Mouse (Mus musculus): ENCODE results near the gene Olfr410. TPM values are rescaled to one million over a fixed set of nuclear protein-coding genes. Genes with fewer than 3 reads are reported as not detected.

Gene Olfr410
- polyA plus RNA-seq (2015; fragmentation: Nextera tagmentation; extraction: Ambion mirVana), result not detected in 2 replicates

DNA sequence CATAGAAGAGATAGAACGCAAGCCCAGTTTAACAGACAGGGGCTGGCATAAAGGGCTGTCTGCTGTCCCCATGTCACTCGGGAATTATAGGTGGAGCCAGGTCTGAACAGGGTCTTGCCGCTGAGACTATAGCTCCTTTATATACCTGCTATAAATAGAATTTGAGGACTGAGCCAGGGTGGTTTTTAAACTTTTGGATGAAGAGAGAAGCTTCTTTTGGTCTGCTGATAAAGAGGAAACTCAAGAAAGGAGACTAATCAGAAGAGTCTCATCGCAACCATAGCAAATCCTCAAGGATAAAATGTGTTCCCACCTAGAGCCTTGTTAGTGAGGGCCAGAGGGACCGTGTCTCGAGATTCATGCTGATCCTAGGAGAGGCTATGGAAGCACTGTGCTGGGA is at the start of gene Olfr410:
Gene Olfr410 (minus strand): TSS at position 101 of the 400 bp plus-strand sequence.
- no peak within 1 kb of the TSS for H3K9ac ChIP-seq (ENCODE audit: low read depth, low read length)
- ATAC-seq (ENCODE audit: low read depth), result no peak
- H3K4me1 ChIP-seq (ENCODE audit: control insufficient read depth, low read depth, low read length), result no peaks in the 10 kb centered on the region
- H3K27me3 ChIP-seq (ENCODE audit: control insufficient read depth, insufficient read depth, low read depth, low read length), result no peaks in the 10 kb centered on the region
- H3K36me3 ChIP-seq (ENCODE audit: control insufficient read depth, insufficient read depth), result no peaks in the 10 kb centered on the region
- H3K27ac ChIP-seq (ENCODE audit: low read length), result no peak within 1 kb of the TSS
- H3K4me2 ChIP-seq (ENCODE audit: low read depth, low read length), result no peak within 1 kb of the TSS
- H3K4me3 ChIP-seq (ENCODE audit: low read depth, low read length), result no peak within 1 kb of the TSS
- WGBS (ENCODE audit: insufficient replicate concordance), result 48% methylated on average over 6 of the region's 6 CpGs
- H3K9me3 ChIP-seq (replicated peaks; ENCODE audit: control insufficient read depth, low read length), result no peaks in the 10 kb centered on the region

GRCm38 (mm10) chr11:74387203-74387602 is 49.4 kb upstream of the Olfr410 start:
- H3K9me3 ChIP-seq (replicated peaks; ENCODE audit: control insufficient read depth, low read length), result no peaks in the 10 kb centered on the region

DNA sequence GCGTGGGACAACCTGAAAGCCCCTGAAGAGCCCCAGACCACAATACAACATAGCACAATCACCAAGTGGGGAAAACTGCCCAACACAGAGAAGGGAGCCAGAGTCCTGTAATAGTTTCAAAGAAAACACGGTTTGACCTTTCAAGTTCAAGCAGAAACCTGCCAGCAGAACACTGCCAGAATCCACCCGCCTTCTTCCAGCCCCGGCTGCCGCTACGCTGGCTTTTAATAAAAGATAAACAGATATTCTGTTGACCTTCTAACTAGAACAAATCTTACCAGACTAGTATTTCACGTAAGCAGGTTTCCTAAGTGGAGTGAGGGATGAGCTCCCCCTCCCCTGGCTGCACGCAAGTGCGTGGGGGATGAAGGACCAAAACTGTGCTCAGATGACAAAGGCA is 47.8 kb upstream of the Olfr410 start:
- Histone ChIP-seq H3K4me2 (ENCODE audit: low read depth, low read length) (no peak overlapping the region), H3K9me3 (replicated peaks; ENCODE audit: control insufficient read depth, low read length) (no peaks in the 10 kb centered on the region), H3K4me3 (ENCODE audit: low read depth, low read length) (no peak overlapping the region), H3K27me3 (ENCODE audit: control insufficient read depth, insufficient read depth, low read depth, low read length) (no peaks in the 10 kb centered on the region), H3K4me1 (ENCODE audit: control insufficient read depth, low read depth, low read length) (no peaks in the 10 kb centered on the region), H3K27ac (ENCODE audit: low read length) (no peak overlapping the region), H3K36me3 (ENCODE audit: control insufficient read depth, insufficient read depth) (no peaks in the 10 kb centered on the region), H3K9ac (ENCODE audit: low read depth, low read length) (no peak overlapping the region)
- 73% methylated on average over 9 of the region's 9 CpGs for WGBS (ENCODE audit: insufficient replicate concordance)
- ATAC-seq (ENCODE audit: low read depth), result peak; percentile 19; the same call in 1 of the 2 replicates

More at GRCm38 (mm10) chr11:74387203-74387602, 49.4 kb upstream of the Olfr410 start:
- Histone ChIP-seq H3K4me3 (ENCODE audit: low read depth, low read length) (no peak overlapping the region), H3K27me3 (ENCODE audit: control insufficient read depth, insufficient read depth, low read depth, low read length) (no peaks in the 10 kb centered on the region), H3K4me1 (ENCODE audit: control insufficient read depth, low read depth, low read length) (no peaks in the 10 kb centered on the region), H3K4me2 (ENCODE audit: low read depth, low read length) (no peak overlapping the region), H3K9ac (ENCODE audit: low read depth, low read length) (no peak overlapping the region), H3K36me3 (ENCODE audit: control insufficient read depth, insufficient read depth) (no peaks in the 10 kb centered on the region), H3K27ac (ENCODE audit: low read length) (no peak overlapping the region)
- ATAC-seq (ENCODE audit: low read depth), result no peak
- WGBS (ENCODE audit: insufficient replicate concordance), result 65% methylated on average over 5 of the region's 5 CpGs

DNA sequence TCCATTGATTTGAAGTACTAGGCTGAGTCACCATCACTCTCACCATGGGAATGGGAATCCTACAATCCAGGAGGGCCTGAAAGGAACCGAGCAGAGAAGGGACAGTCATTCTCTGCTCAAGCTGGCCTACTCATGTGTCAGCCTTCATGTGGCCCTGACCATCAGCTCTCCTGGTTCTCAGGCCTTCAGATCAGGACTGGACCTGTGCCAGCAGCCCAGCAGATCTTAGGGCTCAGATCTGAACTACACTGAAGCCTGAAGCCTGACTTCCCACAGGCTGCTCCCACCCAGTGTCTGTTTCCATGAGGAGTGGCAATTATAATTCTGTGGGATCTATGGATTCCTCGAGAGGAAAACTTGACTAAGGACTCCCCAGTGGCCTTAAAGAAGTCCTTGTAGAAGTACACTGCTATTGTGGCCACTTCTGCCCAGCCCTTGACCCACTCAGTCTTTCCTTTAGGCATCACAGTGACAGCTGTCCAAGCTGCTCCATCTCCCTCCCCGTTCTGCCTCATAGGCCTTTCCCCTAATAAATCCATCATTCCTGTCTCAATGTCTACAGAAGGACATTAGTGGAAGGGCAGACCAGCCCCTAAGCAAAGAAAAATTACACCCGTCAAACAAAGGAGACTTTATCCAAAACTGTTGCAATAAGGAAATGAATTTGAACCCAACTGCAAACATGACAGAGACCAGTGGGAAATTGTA is 41.5 kb upstream of the Olfr410 start:
- ATAC-seq (ENCODE audit: low read depth), result no peak
- Histone ChIP-seq H3K27me3 (ENCODE audit: control insufficient read depth, insufficient read depth, low read depth, low read length) (no peaks in the 10 kb centered on the region), H3K9me3 (replicated peaks; ENCODE audit: control insufficient read depth, low read length) (no peaks in the 10 kb centered on the region), H3K4me3 (ENCODE audit: low read depth, low read length) (no peak overlapping the region), H3K36me3 (ENCODE audit: control insufficient read depth, insufficient read depth) (no peaks in the 10 kb centered on the region), H3K4me2 (ENCODE audit: low read depth, low read length) (no peak overlapping the region), H3K4me1 (ENCODE audit: control insufficient read depth, low read depth, low read length) (no peaks in the 10 kb centered on the region), H3K27ac (ENCODE audit: low read length) (no peak overlapping the region), H3K9ac (ENCODE audit: low read depth, low read length) (no peak overlapping the region)
- 41% methylated on average over 4 of the region's 4 CpGs for WGBS (ENCODE audit: insufficient replicate concordance)

- Histone ChIP-seq H3K9ac (ENCODE audit: low read depth, low read length) (no peak overlapping the region), H3K27me3 (ENCODE audit: control insufficient read depth, insufficient read depth, low read depth, low read length) (no peaks in the 10 kb centered on the region), H3K9me3 (replicated peaks; ENCODE audit: control insufficient read depth, low read length) (no peaks in the 10 kb centered on the region), H3K4me1 (ENCODE audit: control insufficient read depth, low read depth, low read length) (no peaks in the 10 kb centered on the region), H3K4me2 (ENCODE audit: low read depth, low read length) (no peak overlapping the region), H3K4me3 (ENCODE audit: low read depth, low read length) (no peak overlapping the region), H3K36me3 (ENCODE audit: control insufficient read depth, insufficient read depth) (no peaks in the 10 kb centered on the region), H3K27ac (ENCODE audit: low read length) (no peak overlapping the region)
- WGBS (ENCODE audit: insufficient replicate concordance), result 70% methylated on average over 3 of the region's 3 CpGs
- ATAC-seq (ENCODE audit: low read depth), result no peak
These were observed 39.0 kb upstream of the Olfr410 start for GRCm38 (mm10) chr11:74376847-74377246.

GRCm38 (mm10) chr11:74371393-74372100 is 33.7 kb upstream of the Olfr410 start:
- no peaks in the 10 kb centered on the region for H3K27me3 ChIP-seq (ENCODE audit: control insufficient read depth, insufficient read depth, low read depth, low read length)
- WGBS (ENCODE audit: insufficient replicate concordance), result 12% methylated on average over 22 of the region's 22 CpGs
- H3K9ac ChIP-seq (ENCODE audit: low read depth, low read length), result no peak overlapping the region
- no peaks in the 10 kb centered on the region for H3K9me3 ChIP-seq (replicated peaks; ENCODE audit: control insufficient read depth, low read length)
- ATAC-seq (ENCODE audit: low read depth), result no peak
- H3K27ac ChIP-seq (ENCODE audit: low read length), result no peak overlapping the region
- H3K4me1 ChIP-seq (ENCODE audit: control insufficient read depth, low read depth, low read length), result no peaks in the 10 kb centered on the region
- no peak overlapping the region for H3K4me3 ChIP-seq (ENCODE audit: low read depth, low read length)
- no peak overlapping the region for H3K4me2 ChIP-seq (ENCODE audit: low read depth, low read length)
- H3K36me3 ChIP-seq (ENCODE audit: control insufficient read depth, insufficient read depth), result no peaks in the 10 kb centered on the region

- Histone ChIP-seq H3K36me3 (ENCODE audit: control insufficient read depth, insufficient read depth) (no peaks in the 10 kb centered on the region), H3K9ac (ENCODE audit: low read depth, low read length) (no peak within 1 kb of the TSS), H3K4me3 (ENCODE audit: low read depth, low read length) (no peak within 1 kb of the TSS), H3K9me3 (replicated peaks; ENCODE audit: control insufficient read depth, low read length) (no peaks in the 10 kb centered on the region), H3K4me2 (ENCODE audit: low read depth, low read length) (no peak within 1 kb of the TSS), H3K27ac (ENCODE audit: low read length) (no peak within 1 kb of the TSS), H3K27me3 (ENCODE audit: control insufficient read depth, insufficient read depth, low read depth, low read length) (no peaks in the 10 kb centered on the region), H3K4me1 (ENCODE audit: control insufficient read depth, low read depth, low read length) (no peaks in the 10 kb centered on the region)
- ATAC-seq (ENCODE audit: low read depth), result no peak
- WGBS (ENCODE audit: insufficient replicate concordance), result 30% methylated on average over 1 of the region's 1 CpGs
These were observed 23.9 kb upstream of the Olfr410 start, which contains the start of gene Olfr412 for GRCm38 (mm10) chr11:74361769-74362168. Gene Olfr412, plus strand, starts transcription at chr11:74362069.

DNA sequence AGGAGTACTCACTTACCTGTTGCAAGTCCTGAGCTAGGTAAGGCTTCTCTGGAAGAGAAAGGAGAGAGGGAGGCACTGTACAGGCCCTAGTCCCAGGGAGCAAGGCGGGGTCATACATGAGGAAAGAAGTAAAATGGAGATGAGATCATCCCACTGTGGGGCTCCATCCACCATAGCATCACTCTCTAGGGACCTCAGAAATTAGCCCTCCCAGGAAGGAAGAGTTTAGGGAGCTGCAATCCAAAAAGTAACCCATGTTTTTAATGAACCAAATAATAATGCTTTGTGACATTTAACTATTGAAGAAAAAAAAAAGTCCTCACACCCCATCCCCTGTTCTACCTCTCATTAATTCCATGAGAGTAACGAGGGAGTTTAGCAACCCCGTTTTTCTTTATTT is 14.7 kb upstream of the Olfr410 start, which contains the start of gene Olfr411:
Gene Olfr411 (minus strand): TSS at position 101 of the 400 bp plus-strand sequence.
- H3K9ac ChIP-seq (ENCODE audit: low read depth, low read length), result no peak within 1 kb of the TSS
- no peak within 1 kb of the TSS for H3K4me2 ChIP-seq (ENCODE audit: low read depth, low read length)
- ATAC-seq (ENCODE audit: low read depth), result no peak
- 56% methylated on average over 3 of the region's 3 CpGs for WGBS (ENCODE audit: insufficient replicate concordance)
- no peaks in the 10 kb centered on the region for H3K27me3 ChIP-seq (ENCODE audit: control insufficient read depth, insufficient read depth, low read depth, low read length)
- H3K36me3 ChIP-seq (ENCODE audit: control insufficient read depth, insufficient read depth), result no peaks in the 10 kb centered on the region
- no peak within 1 kb of the TSS for H3K27ac ChIP-seq (ENCODE audit: low read length)
- H3K4me3 ChIP-seq (ENCODE audit: low read depth, low read length), result no peak within 1 kb of the TSS
- H3K4me1 ChIP-seq (ENCODE audit: control insufficient read depth, low read depth, low read length), result no peaks in the 10 kb centered on the region
- H3K9me3 ChIP-seq (replicated peaks; ENCODE audit: control insufficient read depth, low read length), result no peaks in the 10 kb centered on the region

GRCm38 (mm10) chr11:74328781-74329180 is 9.1 kb downstream of the Olfr410 start:
- H3K9ac ChIP-seq (ENCODE audit: low read depth, low read length), result no peak overlapping the region
- ATAC-seq (ENCODE audit: low read depth), result no peak
- H3K4me1 ChIP-seq (ENCODE audit: control insufficient read depth, low read depth, low read length), result no peaks in the 10 kb centered on the region
- H3K4me3 ChIP-seq (ENCODE audit: low read depth, low read length), result no peak overlapping the region
- H3K4me2 ChIP-seq (ENCODE audit: low read depth, low read length), result no peak overlapping the region
- no peaks in the 10 kb centered on the region for H3K36me3 ChIP-seq (ENCODE audit: control insufficient read depth, insufficient read depth)
- no peaks in the 10 kb centered on the region for H3K9me3 ChIP-seq (replicated peaks; ENCODE audit: control insufficient read depth, low read length)
- no peak overlapping the region for H3K27ac ChIP-seq (ENCODE audit: low read length)
- no peaks in the 10 kb centered on the region for H3K27me3 ChIP-seq (ENCODE audit: control insufficient read depth, insufficient read depth, low read depth, low read length)
